Mouse (Mus musculus) thymus, adult 2 months (tissue): ENCODE measurements around the gene Tubg2. TPM values are rescaled to one million over a fixed set of nuclear protein-coding genes. Genes with fewer than 3 reads are reported as not detected.

Experiments used
- DNase-seq: peaks from one replicate; pipeline ENCODE4 v3.0.0; 2021
- H3K27ac ChIP-seq: fragments of 200-500 bp; 2 replicates; pipeline ENCODE4 v1.5.1; 2012; ENCODE audit warnings: low read length, control low read depth; ENCODE audit not compliant: control insufficient read depth, insufficient read depth
- H3K27me3 ChIP-seq: fragments of 200-500 bp; 2 replicates; pipeline ENCODE4 v1.6.1; 2012; ENCODE audit warnings: mild to moderate bottlenecking, low read length, moderate library complexity, mixed read lengths; ENCODE audit not compliant: control insufficient read depth, insufficient read depth
- H3K36me3 ChIP-seq: fragments of 200-500 bp; 2 replicates; pipeline ENCODE4 v1.6.1; 2012; ENCODE audit warnings: mild to moderate bottlenecking, low read length, moderate library complexity; ENCODE audit not compliant: control insufficient read depth, insufficient read depth
- H3K4me1 ChIP-seq: fragments of 200-500 bp; replicated peaks from 2 replicates; pipeline ENCODE4 v1.6.1; 2012; ENCODE audit warnings: low read length; ENCODE audit not compliant: control insufficient read depth, insufficient read depth
- H3K4me3 ChIP-seq: fragments of 200-500 bp; 2 replicates; pipeline ENCODE4 v1.5.1; 2012; ENCODE audit warnings: mild to moderate bottlenecking, low read length, control low read depth, moderate library complexity; ENCODE audit not compliant: control insufficient read depth, insufficient read depth
- CTCF ChIP-seq: fragments of 200-500 bp; IDR thresholded peaks from 2 replicates; pipeline ENCODE4 v1.5.1; 2012; ENCODE audit warnings: mild to moderate bottlenecking, control low read depth, low read length, moderate library complexity, borderline replicate concordance; ENCODE audit not compliant: control insufficient read depth, poor library complexity, insufficient read depth; ENCODE audit errors: extremely low read depth
- POLR2A ChIP-seq: fragments of 200-500 bp; IDR thresholded peaks from 2 replicates; pipeline ENCODE4 v1.6.1; 2012; ENCODE audit warnings: mild to moderate bottlenecking, low read length, control low read depth, moderate library complexity; ENCODE audit not compliant: control insufficient read depth, poor library complexity, insufficient read depth; ENCODE audit errors: extremely low read depth
- WGBS: fragments of 180-500 bp; shearing (Covaris S2); methylation state at CpG from one replicate; pipeline ENCODE4 v1.1.7; 2018; 5-methylcytosine and 5-hydroxymethylcytosine counted together
- polyA plus RNA-seq: library from polyadenylated mRNA; depleted of rRNA; stranded (reverse); fragments of >200 nt; gene quantifications from 2 replicates; pipeline ENCODE4 v1.2.3, GENCODE M21; 2012; rRNA removed

Tubg2 gene
- polyA plus RNA-seq: 2.6 and 3.3 TPM in 2 replicates

GRCm38 (mm10) chr11:101155728-101156371, at the start of gene Tubg2:
Gene Tubg2 (plus strand): TSS chr11:101155907.
- no peak within 1 kb of the TSS for H3K27ac ChIP-seq
- H3K36me3 ChIP-seq: no peaks in the 10 kb centered on the region
- no peaks in the 10 kb centered on the region for H3K27me3 ChIP-seq
- TF ChIP-seq POLR2A (no peak), CTCF (peak; percentile 42; the same call in 1 of the 2 replicates)
- WGBS: 5% methylated on average over 36 of the region's 36 CpGs
- peak; percentile 65 for DNase-seq
- H3K4me3 ChIP-seq: peak within 1 kb of the TSS; percentile 27
- H3K4me1 ChIP-seq: peaks cover 6% of the 10 kb centered on the region

GRCm38 (mm10) chr11:101109351-101109750, 46.4 kb upstream of the Tubg2 start:
- DNase-seq: no peak
- Histone ChIP-seq H3K36me3 (peaks cover 23% of the 10 kb centered on the region), H3K4me1 (peaks cover 3% of the 10 kb centered on the region; the same call in 1 of the 2 replicates), H3K27ac (no peak overlapping the region), H3K27me3 (no peaks in the 10 kb centered on the region), H3K4me3 (no peak overlapping the region)
- WGBS: 93% methylated on average over 4 of the region's 4 CpGs
- no peak for TF ChIP-seq POLR2A
- no peak for TF ChIP-seq CTCF

- H3K27me3 ChIP-seq: no peaks in the 10 kb centered on the region
- peaks cover 10% of the 10 kb centered on the region for H3K36me3 ChIP-seq
- 86% methylated on average over 5 of the region's 5 CpGs for WGBS
- DNase-seq: no peak
- H3K4me3 ChIP-seq: no peak overlapping the region
- TF ChIP-seq CTCF: no peak
- TF ChIP-seq POLR2A: no peak
- no peak overlapping the region for H3K27ac ChIP-seq
- peaks cover 3% of the 10 kb centered on the region; the same call in 1 of the 2 replicates for H3K4me1 ChIP-seq
Observed at GRCm38 (mm10) chr11:101110708-101111107, 45.0 kb upstream of the Tubg2 start.

- TF ChIP-seq CTCF (no peak), POLR2A (no peak)
- H3K27ac ChIP-seq: no peak overlapping the region
Observed at GRCm38 (mm10) chr11:101111178-101111577, 44.5 kb upstream of the Tubg2 start.

GRCm38 (mm10) chr11:101112186-101112585, 43.5 kb upstream of the Tubg2 start:
- 99% methylated on average over 3 of the region's 3 CpGs for WGBS

More at GRCm38 (mm10) chr11:101111178-101111577, 44.5 kb upstream of the Tubg2 start:
- peaks cover 5% of the 10 kb centered on the region; the same call in 1 of the 2 replicates for H3K36me3 ChIP-seq
- WGBS: 95% methylated on average over 4 of the region's 4 CpGs
- H3K4me1 ChIP-seq: peaks cover 3% of the 10 kb centered on the region; the same call in 1 of the 2 replicates
- H3K4me3 ChIP-seq: no peak overlapping the region
- H3K27me3 ChIP-seq: no peaks in the 10 kb centered on the region
- DNase-seq: no peak

GRCm38 (mm10) chr11:101115564-101115963, 40.1 kb upstream of the Tubg2 start:
- Histone ChIP-seq H3K36me3 (peaks cover 5% of the 10 kb centered on the region; the same call in 1 of the 2 replicates), H3K27me3 (no peaks in the 10 kb centered on the region), H3K4me3 (no peak overlapping the region), H3K4me1 (peaks cover 8% of the 10 kb centered on the region), H3K27ac (no peak overlapping the region)
- WGBS: 81% methylated on average over 2 of the region's 2 CpGs
- no peak for DNase-seq
- TF ChIP-seq POLR2A (no peak), CTCF (no peak)

More at GRCm38 (mm10) chr11:101112186-101112585, 43.5 kb upstream of the Tubg2 start:
- no peak overlapping the region for H3K27ac ChIP-seq
- TF ChIP-seq POLR2A (no peak), CTCF (no peak)
- no peak for DNase-seq
- peaks cover 5% of the 10 kb centered on the region; the same call in 1 of the 2 replicates for H3K36me3 ChIP-seq
- H3K27me3 ChIP-seq: no peaks in the 10 kb centered on the region
- H3K4me3 ChIP-seq: no peak overlapping the region
- H3K4me1 ChIP-seq: peaks cover 3% of the 10 kb centered on the region
